Mouse (Mus musculus): ENCODE data around the gene Dnajb6.

- no peak for TF ChIP-seq CTCF (conservative IDR thresholded peaks at IDR 0.05; ENCODE audit: insufficient read depth, insufficient read length, low read depth, low read length)
- no peak for TF ChIP-seq POLR2A (IDR thresholded peaks at IDR 0.05; ENCODE audit: low read depth, low read length)
Measured at GRCm38 (mm10) chr5:29759318-29759717, 23.8 kb downstream of the Dnajb6 start.
